Mouse (Mus musculus): ENCODE measurements around the gene Robo3.

DNA sequence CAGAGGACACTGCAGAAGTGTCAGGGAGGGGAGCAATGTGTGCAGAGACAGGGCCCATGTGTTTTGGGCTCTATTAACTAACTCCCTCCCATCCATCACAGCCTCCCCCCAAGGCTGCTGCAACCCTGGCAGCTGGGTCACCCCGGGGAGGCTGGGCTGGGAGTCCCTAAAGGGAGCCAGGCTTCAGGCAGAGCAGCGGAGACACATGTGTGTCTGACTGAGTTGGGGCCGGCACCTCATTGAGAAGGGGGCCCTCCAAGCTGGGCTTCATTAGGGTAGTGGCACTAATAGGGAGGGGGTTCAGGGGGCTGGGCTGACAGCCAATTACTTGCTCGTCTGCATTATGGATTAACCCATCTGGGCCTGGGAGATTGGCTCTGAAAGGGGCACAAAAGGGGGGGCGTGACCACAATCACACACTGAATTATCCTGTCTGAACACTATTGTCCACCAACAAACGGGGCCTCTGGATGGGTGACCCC lies 21.0 kb upstream of the Robo3 start:
- no peak for TF ChIP-seq CTCF (IDR thresholded peaks at IDR 0.05; ENCODE audit: extremely low read depth, insufficient read depth, low read length)
- no peak for TF ChIP-seq POLR2A (IDR thresholded peaks at IDR 0.05; ENCODE audit: extremely low read depth, insufficient read depth, low read length)

All from cortical plate, adult 2 months (tissue).